Mouse (Mus musculus) midbrain, embryonic 15.5 days (tissue): Measurements from ENCODE around the gene Cpxm1. TPM values are rescaled to one million over a fixed set of nuclear protein-coding genes. Genes with fewer than 3 reads are reported as not detected.

ENCODE experiments used
- ATAC-seq: fragments of 200-750 bp; cut with Nextera tagmentation; replicated peaks from 2 replicates; pipeline ENCODE4 v1.8.0; 2017; ENCODE audit warnings: moderate TSS enrichment
- H3K27ac ChIP-seq: fragments of 300-500 bp; sonication (generic); 2 replicates; pipeline ENCODE4 v1.5.1; 2015; ENCODE audit warnings: mild to moderate bottlenecking, inconsistent platforms
- H3K27me3 ChIP-seq: fragments of 300-500 bp; sonication (generic); replicated peaks from 2 replicates; pipeline ENCODE4 v1.6.1; 2015; ENCODE audit warnings: inconsistent platforms
- H3K36me3 ChIP-seq: fragments of 300-500 bp; sonication (generic); replicated peaks from 2 replicates; pipeline ENCODE4 v1.6.1; 2015; ENCODE audit warnings: inconsistent platforms
- H3K4me1 ChIP-seq: fragments of 300-500 bp; sonication (generic); 2 replicates; pipeline ENCODE4 v1.6.1; 2015; ENCODE audit warnings: inconsistent platforms
- H3K4me2 ChIP-seq: fragments of 300-500 bp; sonication (generic); 2 replicates; pipeline ENCODE4 v1.6.1; 2015; ENCODE audit warnings: inconsistent platforms, mild to moderate bottlenecking, moderate library complexity
- H3K4me3 ChIP-seq: fragments of 300-500 bp; sonication (generic); 2 replicates; pipeline ENCODE4 v1.5.1; 2015; ENCODE audit warnings: mild to moderate bottlenecking, inconsistent platforms
- H3K9ac ChIP-seq: fragments of 300-500 bp; sonication (generic); 2 replicates; pipeline ENCODE4 v1.6.1; 2015; ENCODE audit warnings: mild to moderate bottlenecking, inconsistent platforms
- H3K9me3 ChIP-seq: fragments of 300-500 bp; sonication (generic); 2 replicates; pipeline ENCODE4 v1.6.1; 2016; ENCODE audit warnings: inconsistent platforms
- WGBS: fragments of 180-500 bp; shearing (Covaris S2); methylation state at CpG from one replicate; pipeline ENCODE4 v1.1.7; 2015; ENCODE audit warnings: mixed read lengths; 5-methylcytosine and 5-hydroxymethylcytosine counted together
- polyA plus RNA-seq: library from polyadenylated mRNA; unstranded; fragments of >200 nt; fragmentation: Nextera tagmentation; extraction: Ambion mirVana; gene quantifications from 2 replicates; pipeline ENCODE4 v1.2.1, GENCODE M21; 2015

The Cpxm1 gene
- polyA plus RNA-seq, 1 experiment from 2014 or later: 21.2 TPM

DNA sequence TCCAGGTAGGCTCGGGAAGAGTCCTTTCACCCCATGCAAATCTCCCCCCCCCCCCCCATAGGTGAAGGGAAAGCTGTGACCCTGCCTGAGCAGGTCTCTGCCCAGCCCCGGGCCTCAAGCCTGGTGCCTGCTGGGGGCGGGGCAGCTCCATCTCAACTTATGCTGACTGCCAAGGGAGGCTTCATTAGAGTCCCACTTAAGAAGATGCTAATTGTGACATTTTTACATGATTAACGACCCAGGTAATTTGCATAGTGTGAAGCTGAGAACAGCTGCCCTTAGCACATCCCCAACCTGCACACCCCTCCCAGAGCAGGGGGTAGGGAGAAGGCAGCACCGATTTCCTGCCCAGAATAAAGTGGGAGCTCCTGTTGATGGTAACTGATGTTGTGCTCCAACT is 38.5 kb downstream of the Cpxm1 start:
- WGBS: 31% methylated on average over 5 of the region's 5 CpGs
- Histone ChIP-seq H3K36me3 (no peaks in the 10 kb centered on the region), H3K4me3 (no peak overlapping the region), H3K27ac (no peak overlapping the region), H3K4me1 (no peaks in the 10 kb centered on the region), H3K9ac (no peak overlapping the region), H3K4me2 (no peak overlapping the region), H3K27me3 (peaks cover 42% of the 10 kb centered on the region), H3K9me3 (no peaks in the 10 kb centered on the region)
- peak; percentile 37; the same call in 1 of the 2 replicates for ATAC-seq

- Histone ChIP-seq H3K9ac (no peak overlapping the region), H3K27ac (no peak overlapping the region), H3K4me3 (no peak overlapping the region), H3K9me3 (no peaks in the 10 kb centered on the region), H3K4me1 (no peaks in the 10 kb centered on the region), H3K36me3 (no peaks in the 10 kb centered on the region), H3K27me3 (peaks cover 30% of the 10 kb centered on the region), H3K4me2 (no peak overlapping the region)
- no peak for ATAC-seq
- WGBS: 91% methylated on average over 5 of the region's 5 CpGs
Measured at GRCm38 (mm10) chr2:130357551-130357950, 39.8 kb downstream of the Cpxm1 start.

DNA sequence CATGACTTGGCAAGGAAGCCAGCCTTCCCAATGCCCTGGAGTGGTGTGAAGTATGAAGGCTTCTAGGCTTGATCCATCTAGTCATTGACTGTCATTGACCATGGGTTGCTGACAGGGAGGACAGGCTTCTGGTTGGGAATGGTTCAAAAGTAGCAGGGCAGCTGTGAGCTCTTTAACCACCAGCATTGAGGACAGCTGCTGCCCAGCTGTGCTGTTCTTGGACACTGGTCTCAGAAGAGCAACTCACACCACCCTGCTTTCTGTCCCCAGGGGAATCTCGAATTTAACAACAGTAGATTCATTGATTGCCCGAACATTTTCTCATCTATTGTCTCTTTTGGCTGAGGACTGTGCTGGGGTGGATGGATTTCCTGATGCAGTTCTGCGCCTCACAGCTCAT is 43.5 kb downstream of the Cpxm1 start:
- no peak overlapping the region for H3K4me3 ChIP-seq
- H3K9ac ChIP-seq: no peak overlapping the region
- no peaks in the 10 kb centered on the region; the same call in 1 of the 2 replicates for H3K27me3 ChIP-seq
- ATAC-seq: no peak
- H3K36me3 ChIP-seq: no peaks in the 10 kb centered on the region
- H3K4me1 ChIP-seq: peaks cover 8% of the 10 kb centered on the region
- no peak overlapping the region for H3K4me2 ChIP-seq
- no peaks in the 10 kb centered on the region for H3K9me3 ChIP-seq
- WGBS: 75% methylated on average over 3 of the region's 3 CpGs
- H3K27ac ChIP-seq: no peak overlapping the region

GRCm38 (mm10) chr2:130353411-130353810 is 44.0 kb downstream of the Cpxm1 start:
- no peak overlapping the region for H3K4me2 ChIP-seq
- H3K9me3 ChIP-seq: no peaks in the 10 kb centered on the region
- WGBS: 89% methylated on average over 8 of the region's 8 CpGs
- no peak for ATAC-seq
- H3K4me3 ChIP-seq: no peak overlapping the region
- H3K4me1 ChIP-seq: peaks cover 8% of the 10 kb centered on the region
- H3K9ac ChIP-seq: no peak overlapping the region
- H3K27me3 ChIP-seq: no peaks in the 10 kb centered on the region
- H3K27ac ChIP-seq: no peak overlapping the region
- H3K36me3 ChIP-seq: no peaks in the 10 kb centered on the region

- no peaks in the 10 kb centered on the region for H3K36me3 ChIP-seq
- H3K27me3 ChIP-seq: no peaks in the 10 kb centered on the region
- H3K4me2 ChIP-seq: no peak overlapping the region
- H3K4me1 ChIP-seq: peaks cover 8% of the 10 kb centered on the region
- WGBS: 26% methylated on average over 5 of the region's 5 CpGs
- H3K9ac ChIP-seq: no peak overlapping the region
- H3K27ac ChIP-seq: no peak overlapping the region
- H3K9me3 ChIP-seq: no peaks in the 10 kb centered on the region
- ATAC-seq: peak; percentile 86
- no peak overlapping the region for H3K4me3 ChIP-seq
Measured at GRCm38 (mm10) chr2:130351758-130352339, 45.5 kb downstream of the Cpxm1 start.

GRCm38 (mm10) chr2:130350376-130350775 is 47.0 kb downstream of the Cpxm1 start:
- 89% methylated on average over 3 of the region's 3 CpGs for WGBS
- no peak overlapping the region for H3K4me2 ChIP-seq
- H3K9me3 ChIP-seq: no peaks in the 10 kb centered on the region
- no peak overlapping the region for H3K4me3 ChIP-seq
- no peaks in the 10 kb centered on the region for H3K36me3 ChIP-seq
- no peaks in the 10 kb centered on the region for H3K27me3 ChIP-seq
- H3K4me1 ChIP-seq: peaks cover 8% of the 10 kb centered on the region
- no peak overlapping the region for H3K27ac ChIP-seq
- H3K9ac ChIP-seq: no peak overlapping the region
- no peak for ATAC-seq

GRCm38 (mm10) chr2:130341220-130341580 is 56.2 kb downstream of the Cpxm1 start:
- no peaks in the 10 kb centered on the region for H3K27me3 ChIP-seq
- H3K36me3 ChIP-seq: no peaks in the 10 kb centered on the region
- H3K27ac ChIP-seq: no peak overlapping the region
- H3K9me3 ChIP-seq: no peaks in the 10 kb centered on the region
- no peak overlapping the region for H3K4me2 ChIP-seq
- no peak for ATAC-seq
- no peaks in the 10 kb centered on the region for H3K4me1 ChIP-seq
- no peak overlapping the region for H3K9ac ChIP-seq
- no peak overlapping the region for H3K4me3 ChIP-seq
- 90% methylated on average over 7 of the region's 7 CpGs for WGBS

Other genes starting within 250 kb of the Cpxm1 start
- 313 and 342 TPM in 2 replicates for gene Snrpb, start 218.2 kb downstream of the Cpxm1 start, polyA plus RNA-seq
- not detected in 2 replicates for gene Tmc2, start 202.4 kb downstream of the Cpxm1 start, polyA plus RNA-seq
- 237 and 244 TPM in 2 replicates for gene Nop56, start 123.1 kb downstream of the Cpxm1 start, polyA plus RNA-seq
- 184 and 188 TPM in 2 replicates for gene Idh3b, start 113.0 kb downstream of the Cpxm1 start, polyA plus RNA-seq
- 5.8 and 6.3 TPM in 2 replicates for gene Ebf4, start 102.4 kb downstream of the Cpxm1 start, polyA plus RNA-seq
- 0.28 and 0.29 TPM in 2 replicates for gene Gm28372, start 7.7 kb upstream of the Cpxm1 start, polyA plus RNA-seq
- gene 1700020A23Rik, start 7.7 kb upstream of the Cpxm1 start, polyA plus RNA-seq: 0.69 TPM in 1 of 2 replicates, not detected in the other
- 0.22 TPM in 1 of 2 replicates, not detected in the other for gene Tmem239, start 8.9 kb upstream of the Cpxm1 start, polyA plus RNA-seq
- gene Vps16, start 26.8 kb upstream of the Cpxm1 start, polyA plus RNA-seq: 108 and 111 TPM in 2 replicates
- gene Pced1a, start 27.1 kb upstream of the Cpxm1 start, polyA plus RNA-seq: 13.4 and 16.1 TPM in 2 replicates
- gene Ptpra, start 52.7 kb upstream of the Cpxm1 start, polyA plus RNA-seq: 136 and 142 TPM in 2 replicates
- gene Mrps26, start 166.2 kb upstream of the Cpxm1 start, polyA plus RNA-seq: 97.0 and 105 TPM in 2 replicates
- gene Oxt, start 178.6 kb upstream of the Cpxm1 start, polyA plus RNA-seq: 0.38 and 0.86 TPM in 2 replicates
- gene Avp, start 185.0 kb upstream of the Cpxm1 start, polyA plus RNA-seq: 54.5 and 81.6 TPM in 2 replicates
- 10.9 and 11.2 TPM in 2 replicates for gene Fastkd5, start 232.5 kb upstream of the Cpxm1 start, polyA plus RNA-seq
- 10.0 and 11.6 TPM in 2 replicates for gene Ubox5, start 232.5 kb upstream of the Cpxm1 start, polyA plus RNA-seq
- gene Lzts3, start 245.2 kb upstream of the Cpxm1 start, polyA plus RNA-seq: 17.4 and 17.9 TPM in 2 replicates